Mouse (Mus musculus): ENCODE measurements around the gene AW209491. TPM values are rescaled to one million over a fixed set of nuclear protein-coding genes. Genes with fewer than 3 reads are reported as not detected.

AW209491 gene
- 3.9 and 5.2 TPM in 2 replicates for polyA plus RNA-seq (2012; rRNA removed)

GRCm38 (mm10) chr13:14629726-14630641, at the start of gene AW209491:
Gene AW209491, plus strand, starts transcription at chr13:14630154.

DNA sequence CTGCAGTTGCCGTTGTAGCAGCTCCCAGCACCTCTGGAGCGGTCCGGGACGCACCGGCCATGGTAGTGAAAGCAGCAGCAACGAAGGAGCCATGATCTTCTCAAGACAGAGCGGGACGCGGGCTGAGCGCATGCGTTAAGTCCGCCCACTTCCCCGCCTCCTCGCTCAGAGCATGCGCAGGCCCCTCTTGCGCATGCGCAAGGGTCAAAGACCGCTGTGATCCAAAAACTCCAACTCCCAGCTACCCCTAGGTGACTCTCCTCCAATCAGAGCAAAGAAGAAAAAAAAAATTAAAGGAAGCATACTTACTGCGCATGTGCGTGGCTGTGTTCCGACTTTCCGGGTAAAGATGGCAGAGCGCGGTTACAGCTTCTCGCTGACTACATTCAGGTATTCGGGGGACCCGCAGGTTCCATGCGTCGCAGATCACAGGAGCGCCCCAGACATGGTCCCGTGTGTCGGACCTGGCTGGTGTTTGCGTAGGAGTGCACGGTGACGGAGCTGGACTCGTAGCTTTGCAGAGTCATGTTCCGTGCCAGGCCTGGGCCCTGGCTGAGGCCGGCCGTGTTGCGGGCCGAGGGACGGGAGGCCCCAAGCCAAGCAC, 16.9 kb upstream of the AW209491 start, which contains the start of the genes Mrpl32 and Psma2:
Gene Mrpl32 (minus strand): TSS at position 240 of the 604 bp plus-strand sequence.
Gene Psma2 (plus strand): TSS at position 315 of the 604 bp plus-strand sequence.

Other genes starting within 250 kb of the AW209491 start
- gene Hecw1, start 106.9 kb upstream of the AW209491 start, polyA plus RNA-seq (2012; rRNA removed): 0.14 TPM in 1 of 2 replicates, not detected in the other
- 4.5 and 5.8 TPM in 2 replicates for gene Mrpl32, start 17.0 kb upstream of the AW209491 start, polyA plus RNA-seq (2012; rRNA removed)
- gene Psma2, start 16.9 kb upstream of the AW209491 start, polyA plus RNA-seq (2012; rRNA removed): 30.7 and 46.3 TPM in 2 replicates

Data from ovary, adult 2 months (tissue).